Mouse (Mus musculus) cortical plate, adult 2 months (tissue): ENCODE measurements at regions not wholly inside any gene's neighbourhood (a gene's known extent, or its start where the extent isn't known, plus 50 kb on each side); places are given as distances from the start of the nearest gene placed in this dataset.

ENCODE experiments used
- CTCF ChIP-seq: fragments of 200-500 bp; IDR thresholded peaks from 2 replicates; pipeline ENCODE4 v1.5.1; 2011; ENCODE audit warnings: mild to moderate bottlenecking, control low read depth, low read length; ENCODE audit not compliant: insufficient read depth; ENCODE audit errors: extremely low read depth
- POLR2A ChIP-seq: fragments of 200-500 bp; IDR thresholded peaks from 2 replicates; pipeline ENCODE4 v1.6.1; 2011; ENCODE audit warnings: mild to moderate bottlenecking, low read length, control low read depth; ENCODE audit not compliant: insufficient read depth; ENCODE audit errors: extremely low read depth

GRCm38 (mm10) chr5:67551668-67552390 lies 55.9 kb upstream of the Shisa3 start:
- TF ChIP-seq CTCF = no peak
- no peak for TF ChIP-seq POLR2A
